Mouse (Mus musculus): ENCODE results near the gene Tdrd7.

Gene Tdrd7

GRCm38 (mm10) chr4:46072631-46073030 lies 107.5 kb downstream of the Tdrd7 start:
- no peaks in the 10 kb centered on the region for H3K4me1 ChIP-seq (replicated peaks; ENCODE audit: low read depth, low read length)
- H3K4me3 ChIP-seq (replicated peaks; ENCODE audit: low read length), result no peak overlapping the region
- TF ChIP-seq POU5F1 (IDR thresholded peaks at IDR 0.05; ENCODE audit: borderline replicate concordance, low read length), result no peak
- TF ChIP-seq CTCF (conservative IDR thresholded peaks at IDR 0.05; ENCODE audit: low read length), result no peak
- TF ChIP-seq NANOG (IDR thresholded peaks at IDR 0.05; ENCODE audit: borderline replicate concordance, low read length), result no peak
- no peaks in the 10 kb centered on the region for H3K36me3 ChIP-seq (ENCODE audit: insufficient read depth, low read length)
- no peaks in the 10 kb centered on the region for H3K9me3 ChIP-seq (ENCODE audit: low read length)
- H3K27me3 ChIP-seq (ENCODE audit: insufficient read depth, low read length), result peaks cover 2% of the 10 kb centered on the region; the same call in 1 of the 2 replicates

- Histone ChIP-seq H3K4me3 (replicated peaks; ENCODE audit: low read length) (no peak overlapping the region), H3K9me3 (ENCODE audit: low read length) (no peaks in the 10 kb centered on the region), H3K4me1 (replicated peaks; ENCODE audit: low read depth, low read length) (no peaks in the 10 kb centered on the region), H3K36me3 (ENCODE audit: insufficient read depth, low read length) (no peaks in the 10 kb centered on the region), H3K27me3 (ENCODE audit: insufficient read depth, low read length) (peaks cover 2% of the 10 kb centered on the region; the same call in 1 of the 2 replicates)
- TF ChIP-seq CTCF (conservative IDR thresholded peaks at IDR 0.05; ENCODE audit: low read length) (no peak), POU5F1 (IDR thresholded peaks at IDR 0.05; ENCODE audit: borderline replicate concordance, low read length) (no peak), NANOG (IDR thresholded peaks at IDR 0.05; ENCODE audit: borderline replicate concordance, low read length) (no peak)
Observed at GRCm38 (mm10) chr4:46073736-46074135, 108.6 kb downstream of the Tdrd7 start.

GRCm38 (mm10) chr4:46075664-46076063 lies 110.5 kb downstream of the Tdrd7 start:
- peaks cover 2% of the 10 kb centered on the region; the same call in 1 of the 2 replicates for H3K27me3 ChIP-seq (ENCODE audit: insufficient read depth, low read length)
- H3K36me3 ChIP-seq (ENCODE audit: insufficient read depth, low read length), result no peaks in the 10 kb centered on the region
- H3K4me3 ChIP-seq (replicated peaks; ENCODE audit: low read length), result no peak overlapping the region
- no peak for TF ChIP-seq CTCF (conservative IDR thresholded peaks at IDR 0.05; ENCODE audit: low read length)
- no peak for TF ChIP-seq POU5F1 (IDR thresholded peaks at IDR 0.05; ENCODE audit: borderline replicate concordance, low read length)
- no peak for TF ChIP-seq NANOG (IDR thresholded peaks at IDR 0.05; ENCODE audit: borderline replicate concordance, low read length)
- no peaks in the 10 kb centered on the region for H3K4me1 ChIP-seq (replicated peaks; ENCODE audit: low read depth, low read length)
- no peaks in the 10 kb centered on the region for H3K9me3 ChIP-seq (ENCODE audit: low read length)

GRCm38 (mm10) chr4:46076892-46077291 lies 111.8 kb downstream of the Tdrd7 start:
- no peaks in the 10 kb centered on the region for H3K9me3 ChIP-seq (ENCODE audit: low read length)
- no peak overlapping the region for H3K4me3 ChIP-seq (replicated peaks; ENCODE audit: low read length)
- H3K27me3 ChIP-seq (ENCODE audit: insufficient read depth, low read length), result peaks cover 2% of the 10 kb centered on the region; the same call in 1 of the 2 replicates
- H3K36me3 ChIP-seq (ENCODE audit: insufficient read depth, low read length), result no peaks in the 10 kb centered on the region
- H3K4me1 ChIP-seq (replicated peaks; ENCODE audit: low read depth, low read length), result no peaks in the 10 kb centered on the region
- TF ChIP-seq POU5F1 (IDR thresholded peaks at IDR 0.05; ENCODE audit: borderline replicate concordance, low read length), result no peak
- TF ChIP-seq NANOG (IDR thresholded peaks at IDR 0.05; ENCODE audit: borderline replicate concordance, low read length), result no peak
- no peak for TF ChIP-seq CTCF (conservative IDR thresholded peaks at IDR 0.05; ENCODE audit: low read length)

- Histone ChIP-seq H3K9me3 (ENCODE audit: low read length) (no peaks in the 10 kb centered on the region), H3K4me1 (replicated peaks; ENCODE audit: low read depth, low read length) (no peaks in the 10 kb centered on the region), H3K4me3 (replicated peaks; ENCODE audit: low read length) (no peak overlapping the region), H3K36me3 (ENCODE audit: insufficient read depth, low read length) (no peaks in the 10 kb centered on the region), H3K27me3 (ENCODE audit: insufficient read depth, low read length) (peaks cover 5% of the 10 kb centered on the region)
- TF ChIP-seq NANOG (IDR thresholded peaks at IDR 0.05; ENCODE audit: borderline replicate concordance, low read length) (no peak), CTCF (conservative IDR thresholded peaks at IDR 0.05; ENCODE audit: low read length) (no peak), POU5F1 (IDR thresholded peaks at IDR 0.05; ENCODE audit: borderline replicate concordance, low read length) (no peak)
Observed at GRCm38 (mm10) chr4:46080261-46080660, 115.1 kb downstream of the Tdrd7 start.

- H3K36me3 ChIP-seq (ENCODE audit: insufficient read depth, low read length), result no peaks in the 10 kb centered on the region
Observed at GRCm38 (mm10) chr4:46082555-46082954, 117.4 kb downstream of the Tdrd7 start.

More at GRCm38 (mm10) chr4:46082555-46082954, 117.4 kb downstream of the Tdrd7 start:
- Histone ChIP-seq H3K27me3 (ENCODE audit: insufficient read depth, low read length) (peaks cover 7% of the 10 kb centered on the region), H3K4me1 (replicated peaks; ENCODE audit: low read depth, low read length) (peaks cover 10% of the 10 kb centered on the region), H3K9me3 (ENCODE audit: low read length) (no peaks in the 10 kb centered on the region), H3K4me3 (replicated peaks; ENCODE audit: low read length) (no peak overlapping the region)
- TF ChIP-seq CTCF (conservative IDR thresholded peaks at IDR 0.05; ENCODE audit: low read length) (no peak), NANOG (IDR thresholded peaks at IDR 0.05; ENCODE audit: borderline replicate concordance, low read length) (no peak), POU5F1 (IDR thresholded peaks at IDR 0.05; ENCODE audit: borderline replicate concordance, low read length) (no peak)

Data from E14TG2a.4 (cell line).